Mouse (Mus musculus): ENCODE measurements around the gene Actn4. TPM values are rescaled to one million over a fixed set of nuclear protein-coding genes. Genes with fewer than 3 reads are reported as not detected.

The Actn4 gene
- polyA plus RNA-seq, 1 experiment from 2014 or later = 175 TPM

GRCm38 (mm10) chr7:28847273-28847672, 114.9 kb downstream of the Actn4 start:
- no peaks in the 10 kb centered on the region for H3K36me3 ChIP-seq
- no peaks in the 10 kb centered on the region for H3K4me1 ChIP-seq
- WGBS = 79% methylated on average over 1 of the region's 1 CpGs
- no peak for ATAC-seq (ENCODE audit: low FRiP score, low read depth)
- no peaks in the 10 kb centered on the region; the same call in 1 of the 2 replicates for H3K27me3 ChIP-seq
- no peaks in the 10 kb centered on the region for H3K9me3 ChIP-seq
- no peak overlapping the region for H3K27ac ChIP-seq (replicated peaks)
- no peak overlapping the region for H3K9ac ChIP-seq (replicated peaks)
- no peak overlapping the region for H3K4me3 ChIP-seq
- H3K4me2 ChIP-seq (replicated peaks) = no peak overlapping the region

Other genes starting within 250 kb of the Actn4 start
- 6.7 and 7.2 TPM in 2 replicates for gene Fbxo17, start 245.5 kb downstream of the Actn4 start, polyA plus RNA-seq (2016; fragmentation: Nextera tagmentation; extraction: Ambion mirVana)
- gene Mrps12, start 220.5 kb downstream of the Actn4 start, polyA plus RNA-seq (2016; fragmentation: Nextera tagmentation; extraction: Ambion mirVana) = 117 and 120 TPM in 2 replicates
- 30.7 and 30.9 TPM in 2 replicates for gene Sars2, start 220.3 kb downstream of the Actn4 start, polyA plus RNA-seq (2016; fragmentation: Nextera tagmentation; extraction: Ambion mirVana)
- not detected in 2 replicates for gene Ccer2, start 206.2 kb downstream of the Actn4 start, polyA plus RNA-seq (2016; fragmentation: Nextera tagmentation; extraction: Ambion mirVana)
- 78.5 and 80.6 TPM in 2 replicates for gene Sirt2, start 195.6 kb downstream of the Actn4 start, polyA plus RNA-seq (2016; fragmentation: Nextera tagmentation; extraction: Ambion mirVana)
- 38.6 and 44.5 TPM in 2 replicates for gene Nfkbib, start 194.8 kb downstream of the Actn4 start, polyA plus RNA-seq (2016; fragmentation: Nextera tagmentation; extraction: Ambion mirVana)
- gene Rinl, start 173.4 kb downstream of the Actn4 start, polyA plus RNA-seq (2016; fragmentation: Nextera tagmentation; extraction: Ambion mirVana) = 1.7 and 2.8 TPM in 2 replicates
- 323 and 357 TPM in 2 replicates for gene Hnrnpl, start 153.8 kb downstream of the Actn4 start, polyA plus RNA-seq (2016; fragmentation: Nextera tagmentation; extraction: Ambion mirVana)
- gene Ech1, start 137.1 kb downstream of the Actn4 start, polyA plus RNA-seq (2016; fragmentation: Nextera tagmentation; extraction: Ambion mirVana) = 71.4 and 77.2 TPM in 2 replicates
- gene Lgals4, start 128.5 kb downstream of the Actn4 start, polyA plus RNA-seq (2016; fragmentation: Nextera tagmentation; extraction: Ambion mirVana) = 3.2 and 3.5 TPM in 2 replicates
- 2.6 and 3.1 TPM in 2 replicates for gene Lgals7, start 98.5 kb downstream of the Actn4 start, polyA plus RNA-seq (2016; fragmentation: Nextera tagmentation; extraction: Ambion mirVana)
- 0.20 and 0.39 TPM in 2 replicates for gene Capn12, start 80.9 kb downstream of the Actn4 start, polyA plus RNA-seq (2016; fragmentation: Nextera tagmentation; extraction: Ambion mirVana)
- gene Eif3k, start 19.5 kb upstream of the Actn4 start, polyA plus RNA-seq (2016; fragmentation: Nextera tagmentation; extraction: Ambion mirVana) = 324 and 335 TPM in 2 replicates
- gene Map4k1, start 19.7 kb upstream of the Actn4 start, polyA plus RNA-seq (2016; fragmentation: Nextera tagmentation; extraction: Ambion mirVana) = 5.4 and 6.2 TPM in 2 replicates
- gene Ryr1, start 162.8 kb upstream of the Actn4 start, polyA plus RNA-seq (2016; fragmentation: Nextera tagmentation; extraction: Ambion mirVana) = 2.8 TPM in 2 replicates
- gene Rasgrp4, start 172.5 kb upstream of the Actn4 start, polyA plus RNA-seq (2016; fragmentation: Nextera tagmentation; extraction: Ambion mirVana) = 0.63 and 0.71 TPM in 2 replicates
- gene Fam98c, start 193.9 kb upstream of the Actn4 start, polyA plus RNA-seq (2016; fragmentation: Nextera tagmentation; extraction: Ambion mirVana) = 17.4 and 20.4 TPM in 2 replicates
- 0.78 and 0.85 TPM in 2 replicates for gene Ggn, start 207.9 kb upstream of the Actn4 start, polyA plus RNA-seq (2016; fragmentation: Nextera tagmentation; extraction: Ambion mirVana)
- 6.1 and 6.8 TPM in 2 replicates for gene Spred3, start 208.1 kb upstream of the Actn4 start, polyA plus RNA-seq (2016; fragmentation: Nextera tagmentation; extraction: Ambion mirVana)
- gene Psmd8, start 218.4 kb upstream of the Actn4 start, polyA plus RNA-seq (2016; fragmentation: Nextera tagmentation; extraction: Ambion mirVana) = 291 and 305 TPM in 2 replicates